Mouse (Mus musculus) left cerebral cortex, adult 2 months (tissue): ENCODE results near the gene Pdia5. TPM values are rescaled to one million over a fixed set of nuclear protein-coding genes. Genes with fewer than 3 reads are reported as not detected.

Experiments used
- DNase-seq, 2 experiments: peaks; one replicate each; pipeline ENCODE4 v3.0.0; 2021 to 2022; ENCODE audit warnings: low spot score in 2 of 2, mixed read lengths in 1 of 2; ENCODE audit errors: extremely low spot score in 1 of 2
- H3K27ac ChIP-seq: fragments of 200-600 bp; 2 replicates; pipeline ENCODE4 v1.8.1; 2022
- H3K4me3 ChIP-seq: fragments of 200-600 bp; 2 replicates; pipeline ENCODE4 v1.8.1; 2022
- CTCF ChIP-seq: fragments of 200-600 bp; IDR thresholded peaks from 2 replicates; pipeline ENCODE4 v1.8.1; 2022; ENCODE audit warnings: antibody characterized with exemption, mild to moderate bottlenecking, moderate library complexity
- intact Hi-C: fragments of 180-260 bp; cut with DNase I; formaldehyde crosslinking; loops from one replicate; pipeline ENCODE4 v1.15.1; 2025
- total RNA-seq, 2 experiments: library from RNA; stranded (reverse); gene quantifications; 2 replicates each; pipeline ENCODE4 v1.2.3; 2021

Gene Pdia5
- total RNA-seq, 2 experiments from 2014 or later = 3.4 to 4.6 TPM

- no peak for TF ChIP-seq CTCF
- no peak for DNase-seq
- Histone ChIP-seq H3K4me3 (no peak overlapping the region), H3K27ac (no peak overlapping the region)
- intact Hi-C loops = no loop called here
Measured at GRCm38 (mm10) chr16:35477273-35477672, 13.4 kb downstream of the Pdia5 start.

- intact Hi-C loops = no loop called here
- Histone ChIP-seq H3K27ac (peak overlapping the region; percentile 4; the same call in 1 of the 2 replicates), H3K4me3 (no peak overlapping the region)
- no peak for DNase-seq
- TF ChIP-seq CTCF = no peak
Measured at GRCm38 (mm10) chr16:35472569-35473275, 18.0 kb downstream of the Pdia5 start.

GRCm38 (mm10) chr16:35471841-35472568, 18.7 kb downstream of the Pdia5 start:
- H3K27ac ChIP-seq = no peak overlapping the region
- intact Hi-C loops = no loop called here
- no peak for TF ChIP-seq CTCF
- H3K4me3 ChIP-seq = no peak overlapping the region
- DNase-seq = no peak

GRCm38 (mm10) chr16:35470983-35471382, 19.7 kb downstream of the Pdia5 start:
- no peak overlapping the region for H3K4me3 ChIP-seq
- intact Hi-C loops = no loop called here
- no peak for DNase-seq
- H3K27ac ChIP-seq = no peak overlapping the region
- TF ChIP-seq CTCF = no peak

- H3K27ac ChIP-seq = no peak overlapping the region
- no peak for DNase-seq
- TF ChIP-seq CTCF = no peak
- intact Hi-C loops = no loop called here
- H3K4me3 ChIP-seq = no peak overlapping the region
Measured at GRCm38 (mm10) chr16:35470096-35470495, 20.6 kb downstream of the Pdia5 start.

- intact Hi-C loops = no loop called here
- no peak overlapping the region for H3K27ac ChIP-seq
- no peak overlapping the region for H3K4me3 ChIP-seq
- DNase-seq = no peak
- no peak for TF ChIP-seq CTCF
Measured at GRCm38 (mm10) chr16:35469016-35469415, 21.7 kb downstream of the Pdia5 start.

- TF ChIP-seq CTCF = no peak
- H3K27ac ChIP-seq = no peak overlapping the region
- intact Hi-C loops = no loop called here
- H3K4me3 ChIP-seq = no peak overlapping the region
- DNase-seq = no peak
Measured at GRCm38 (mm10) chr16:35467044-35467443, 23.6 kb downstream of the Pdia5 start.

- intact Hi-C loops = no loop called here
- TF ChIP-seq CTCF = no peak
- no peak for DNase-seq
- no peak overlapping the region for H3K4me3 ChIP-seq
- no peak overlapping the region for H3K27ac ChIP-seq
Measured at GRCm38 (mm10) chr16:35465808-35466351, 24.8 kb downstream of the Pdia5 start.

GRCm38 (mm10) chr16:35464686-35465308, 25.9 kb downstream of the Pdia5 start:
- TF ChIP-seq CTCF = no peak

GRCm38 (mm10) chr16:35463708-35464107, 27.0 kb downstream of the Pdia5 start:
- Histone ChIP-seq H3K4me3 (no peak overlapping the region), H3K27ac (no peak overlapping the region)
- intact Hi-C loops = no loop called here
- DNase-seq = no peak
- TF ChIP-seq CTCF = no peak

More at GRCm38 (mm10) chr16:35464686-35465308, 25.9 kb downstream of the Pdia5 start:
- H3K4me3 ChIP-seq = no peak overlapping the region
- intact Hi-C loops = no loop called here
- DNase-seq = no peak
- no peak overlapping the region for H3K27ac ChIP-seq

- no peak for TF ChIP-seq CTCF
- no peak overlapping the region for H3K27ac ChIP-seq
- H3K4me3 ChIP-seq = no peak overlapping the region
- intact Hi-C loops = no loop called here
- no peak for DNase-seq
Measured at GRCm38 (mm10) chr16:35462955-35463354, 27.7 kb downstream of the Pdia5 start.

GRCm38 (mm10) chr16:35459584-35459983, 31.1 kb downstream of the Pdia5 start:
- Histone ChIP-seq H3K27ac (no peak overlapping the region), H3K4me3 (no peak overlapping the region)
- intact Hi-C loops = no loop called here
- TF ChIP-seq CTCF = no peak
- DNase-seq = no peak
